In genomic region chr13:38992529-38992928, GRCm38 (mm10) we compare ENCODE assay signal across 8 mouse cellular contexts. TPM values are rescaled to one million over a fixed set of nuclear protein-coding genes. Genes with fewer than 3 reads are reported as not detected.
DNase-seq lines count a peak whose midpoint lies in the region; ATAC-seq and TF ChIP-seq lines count a peak whose summit lies in the region.

No protein-coding gene starts in this region.

- H3K79me2 ChIP-seq in heart, adult 2 months (replicated peaks; ENCODE audit: control insufficient read depth, insufficient read depth, low read length), result no peaks in the 10 kb centered on the region
- H3K79me2 ChIP-seq in CH12.LX (replicated peaks; ENCODE audit: control insufficient read depth, extremely low read depth, insufficient read depth, poor library complexity, severe bottlenecking), result no peaks in the 10 kb centered on the region

- in situ Hi-C loops in CH12.LX (cut with MboI; ENCODE audit: low pct_ligation_motif_present, low pct_unique_long_range_greater_than_20kb, low sequenced_read_pairs), result loop anchor here (25.0 kb wide), 2 partner anchors 130 to 1770 kb away; no protein-coding TSS in a partner anchor

- H3K27ac ChIP-seq in heart, adult 2 months, result no peak overlapping the region
- H3K27ac ChIP-seq in heart, embryonic 12.5 days (ENCODE audit: poor library complexity, severe bottlenecking), result no peak overlapping the region
- no peak overlapping the region for H3K27ac ChIP-seq in CH12.LX (ENCODE audit: insufficient read depth, low read depth)

- H3K4me2 ChIP-seq in heart, embryonic 12.5 days, result no peak overlapping the region
- no peak overlapping the region for H3K4me2 ChIP-seq in CH12.LX (ENCODE audit: insufficient read depth, low read depth, poor library complexity, severe bottlenecking)

- no peaks in the 10 kb centered on the region for H3K27me3 ChIP-seq in heart, adult 2 months (ENCODE audit: control insufficient read depth, insufficient read depth, low read length)
- no peaks in the 10 kb centered on the region for H3K27me3 ChIP-seq in heart, embryonic 12.5 days (replicated peaks)
- H3K27me3 ChIP-seq in CH12.LX (replicated peaks), result no peaks in the 10 kb centered on the region

- H3K4me1 ChIP-seq in heart, adult 2 months (ENCODE audit: control insufficient read depth, insufficient read depth, low read length), result no peaks in the 10 kb centered on the region
- H3K4me1 ChIP-seq in heart, embryonic 12.5 days (replicated peaks), result no peaks in the 10 kb centered on the region
- H3K4me1 ChIP-seq in CH12.LX (ENCODE audit: control insufficient read depth in 1 of 2, insufficient read depth in 2 of 2), result no peaks in the 10 kb centered on the region

- TF ChIP-seq RAD21 in CH12.LX (IDR thresholded peaks at IDR 0.05; ENCODE audit: low read depth, low read length), result peak; percentile 77

- WGBS in heart, adult 2 months, result 25% methylated on average over 5 of the region's 5 CpGs
- 28% methylated on average over 5 of the region's 5 CpGs for WGBS in heart, embryonic 12.5 days

- TF ChIP-seq CTCF in heart, adult 2 months (IDR thresholded peaks at IDR 0.05), result peak; percentile 60
- TF ChIP-seq CTCF in CH12.LX (conservative IDR thresholded peaks at IDR 0.05 in 1 of 2, IDR thresholded peaks at IDR 0.05 in 1 of 2; ENCODE audit: low read depth in 2 of 2, low read length in 2 of 2), result peak; percentile 20 to 70; a peak in 3 of 4 replicates

- TF ChIP-seq POLR2A in heart, adult 2 months (IDR thresholded peaks at IDR 0.05; ENCODE audit: insufficient read depth, low read depth, low read length), result no peak
- TF ChIP-seq POLR2A in CH12.LX (IDR thresholded peaks at IDR 0.05; ENCODE audit: low read depth, low read length), result no peak

- no peak for ATAC-seq in heart, embryonic 12.5 days (ENCODE audit: insufficient number of reproducible peaks, low FRiP score)

- H3K9ac ChIP-seq in heart, adult 2 months (ENCODE audit: low read depth, low read length), result no peak overlapping the region
- no peak overlapping the region for H3K9ac ChIP-seq in heart, embryonic 12.5 days
- H3K9ac ChIP-seq in CH12.LX (ENCODE audit: insufficient read depth, low read depth), result no peak overlapping the region

- no peak for TF ChIP-seq EP300 in heart, adult 2 months (IDR thresholded peaks at IDR 0.05; ENCODE audit: insufficient read depth, low read depth, low read length)
- TF ChIP-seq EP300 in CH12.LX (IDR thresholded peaks at IDR 0.05; ENCODE audit: low read length), result no peak

- no peaks in the 10 kb centered on the region for H3K36me3 ChIP-seq in heart, adult 2 months (ENCODE audit: control insufficient read depth, insufficient read depth, low read length)
- H3K36me3 ChIP-seq in heart, embryonic 12.5 days, result no peaks in the 10 kb centered on the region
- no peaks in the 10 kb centered on the region for H3K36me3 ChIP-seq in CH12.LX (replicated peaks in 1 of 2; ENCODE audit: control insufficient read depth in 1 of 2, insufficient read depth in 1 of 2, low read length in 1 of 2)

- no peak for DNase-seq in heart, adult 2 months
- DNase-seq in CH12.LX (ENCODE audit: extremely low read depth), result peak; percentile 22
- DNase-seq in brain, adult 2 months (ENCODE audit: low read depth, low spot score), result peak; percentile 70
- DNase-seq in forelimb bud, embryonic 11.5 days (ENCODE audit: low read depth, low spot score), result peak; percentile 27
- peak; percentile 13 to 49 for DNase-seq in layer of hippocampus, postnatal 25 days (ENCODE audit: extremely low spot score in 1 of 2, low spot score in 1 of 2)
- DNase-seq in retina, postnatal 7 days (ENCODE audit: low read depth, low spot score), result peak; percentile 29
- no peak for DNase-seq in spleen, adult 12 weeks (ENCODE audit: low spot score)

- H3K4me3 ChIP-seq in heart, adult 2 months, result no peak overlapping the region
- no peak overlapping the region for H3K4me3 ChIP-seq in heart, embryonic 12.5 days
- no peak overlapping the region for H3K4me3 ChIP-seq in CH12.LX (replicated peaks in 1 of 3; ENCODE audit: low read depth in 2 of 3, low read length in 2 of 3, poor library complexity in 1 of 3)

- intact Hi-C loops in heart, adult 2 months (cut with DNase I), result no loop called here

- dilution Hi-C loops in CH12.LX (cut with MboI; ENCODE audit: extremely low pct_ligation_motif_present, extremely low pct_unique_long_range_greater_than_20kb, low sequenced_read_pairs), result no loop called here

- no peaks in the 10 kb centered on the region for H3K9me3 ChIP-seq in heart, embryonic 12.5 days (replicated peaks)
- H3K9me3 ChIP-seq in CH12.LX (replicated peaks; ENCODE audit: low read length), result no peaks in the 10 kb centered on the region

TF ChIP-seq in CH12.LX, 34 proteins besides CTCF, POLR2A, EP300 and RAD21:
- TF ChIP-seq MXI1 (IDR thresholded peaks at IDR 0.05; ENCODE audit: low read depth, low read length) (no peak), ZNF384 (IDR thresholded peaks at IDR 0.05; ENCODE audit: low read depth, low read length) (no peak), MYC (IDR thresholded peaks at IDR 0.05; ENCODE audit: low read depth, low read length) (no peak), USF1 (IDR thresholded peaks at IDR 0.05; ENCODE audit: low read depth, low read length) (no peak), GABPA (IDR thresholded peaks at IDR 0.05; ENCODE audit: insufficient replicate concordance, low read depth, low read length) (no peak), HCFC1 (IDR thresholded peaks at IDR 0.05; ENCODE audit: low read depth, low read length) (no peak), SMC3 (IDR thresholded peaks at IDR 0.05; ENCODE audit: low read depth, low read length) (peak; percentile 68)

RNA-seq across cellular contexts. Expression of gene Slc35b3, which starts 31.9 kb away (rescaled TPM):
- total RNA-seq in heart, adult 2 months (2021), result 1 to 10 TPM; 3.5 to 4.8 TPM
- 5.3 and 12.6 TPM in 2 replicates for polyA plus RNA-seq in heart, adult 2 months (2012; rRNA removed)
- polyA plus RNA-seq in heart, embryonic 12.5 days (2016; fragmentation: Nextera tagmentation; extraction: Ambion mirVana), result 25.0 and 26.8 TPM in 2 replicates
- total RNA-seq in CH12.LX (2012; rRNA removed) (23.8 and 24.9 TPM in 2 replicates), CH12.LX (2014; rRNA removed) (32.4 and 35.5 TPM in 2 replicates)
- polyA plus RNA-seq in CH12.LX (2012; ENCODE audit: insufficient read length, low read depth), result 21.6 and 22.6 TPM in 2 replicates
- total RNA-seq in layer of hippocampus, postnatal 25 days (2021), result 10 to 100 TPM; 15.3 to 16.9 TPM

Comparison
In these comparisons a context has a peak if more than half of its experiments do, and no peak if none do; other contexts are left out.
1. DNase-seq: peak in CH12.LX (single experiment), brain, adult 2 months (single experiment), forelimb bud, embryonic 11.5 days (single experiment), layer of hippocampus, postnatal 25 days (2 of 2) and retina, postnatal 7 days (single experiment); none in heart, adult 2 months (0 of 2) and spleen, adult 12 weeks (single experiment).